Mouse (Mus musculus): ENCODE results near the gene Slc25a3. TPM values are rescaled to one million over a fixed set of nuclear protein-coding genes. Genes with fewer than 3 reads are reported as not detected.

Slc25a3 gene
- polyA plus RNA-seq, 1 experiment from 2014 or later, result 534 TPM

GRCm38 (mm10) chr10:91073345-91073744 is 50.5 kb downstream of the Slc25a3 start:
- no peak for ATAC-seq (ENCODE audit: low read depth)
- 94% methylated on average over 3 of the region's 3 CpGs for WGBS
- no peak overlapping the region for H3K9ac ChIP-seq
- H3K9me3 ChIP-seq, result no peaks in the 10 kb centered on the region
- no peak overlapping the region for H3K27ac ChIP-seq (replicated peaks)
- no peak overlapping the region for H3K4me3 ChIP-seq
- H3K36me3 ChIP-seq, result peaks cover 54% of the 10 kb centered on the region
- no peaks in the 10 kb centered on the region for H3K27me3 ChIP-seq
- H3K4me1 ChIP-seq (replicated peaks), result no peaks in the 10 kb centered on the region
- no peak overlapping the region for H3K4me2 ChIP-seq

- no peak overlapping the region for H3K27ac ChIP-seq (replicated peaks)
- H3K9me3 ChIP-seq, result no peaks in the 10 kb centered on the region
- H3K36me3 ChIP-seq, result peaks cover 50% of the 10 kb centered on the region
- no peaks in the 10 kb centered on the region for H3K4me1 ChIP-seq (replicated peaks)
- no peaks in the 10 kb centered on the region for H3K27me3 ChIP-seq
- H3K9ac ChIP-seq, result no peak overlapping the region
- WGBS, result 43% methylated on average over 1 of the region's 1 CpGs
- no peak overlapping the region for H3K4me2 ChIP-seq
- H3K4me3 ChIP-seq, result no peak overlapping the region
- ATAC-seq (ENCODE audit: low read depth), result no peak
Measured at GRCm38 (mm10) chr10:91071768-91072167, 52.1 kb downstream of the Slc25a3 start.

Other genes with a start within 250 kb of the Slc25a3 start
- 16.2 and 18.4 TPM in 2 replicates for gene Apaf1, start 41.3 kb downstream of the Slc25a3 start, polyA plus RNA-seq (2015; fragmentation: Nextera tagmentation; extraction: Ambion mirVana)
- gene Ikbip, start 41.1 kb downstream of the Slc25a3 start, polyA plus RNA-seq (2015; fragmentation: Nextera tagmentation; extraction: Ambion mirVana), result 23.5 and 26.6 TPM in 2 replicates
- gene Tmpo, start 57.3 kb upstream of the Slc25a3 start, polyA plus RNA-seq (2015; fragmentation: Nextera tagmentation; extraction: Ambion mirVana), result 111 and 141 TPM in 2 replicates

Measured in neural tube, embryonic 13.5 days (tissue).